25 mouse cellular contexts compared by ENCODE assay signal in genomic region chr1:33640089-33640488, GRCm38 (mm10).
"Had no signal": no experiment of that assay in that cellular context is flagged by ENCODE, and none has a peak within 500 bp of the region (broad histone marks: within the 10 kb centered on the region; RNA-seq: fewer than 3 reads in every experiment).

No protein-coding gene starts in this region.

- H3K4me3 ChIP-seq: gastrocnemius, adult 2 months; heart, adult 2 months; heart, embryonic 13.5 days; heart, embryonic 15.5 days; hindbrain, embryonic 10.5 days; hindbrain, embryonic 12.5 days; intestine, embryonic 15.5 days; layer of hippocampus, adult 2 months; left cerebral cortex, adult 2 months; limb, embryonic 10.5 days; limb, embryonic 12.5 days had no signal

- H3K27ac ChIP-seq: gastrocnemius, adult 2 months; heart, adult 2 months; heart, embryonic 13.5 days; heart, embryonic 15.5 days; hindbrain, embryonic 10.5 days; hindbrain, embryonic 12.5 days; hindbrain, embryonic 14.5 days; intestine, embryonic 15.5 days; layer of hippocampus, adult 2 months; left cerebral cortex, adult 2 months; limb, embryonic 10.5 days; limb, embryonic 12.5 days had no signal

- H3K27me3 ChIP-seq: heart, embryonic 13.5 days; heart, embryonic 15.5 days; hindbrain, embryonic 12.5 days; intestine, embryonic 15.5 days; limb, embryonic 12.5 days had no signal

- DNase-seq: gastrocnemius, adult 2 months; gastrocnemius, postnatal 10 days; gastrocnemius, postnatal 25 days; heart, adult 2 months; heart, postnatal 14 days; heart, postnatal 4 days; kidney, adult 18-20 months; kidney, adult 8-10 months; kidney, postnatal 10 days; kidney, postnatal 25 days; kidney, postnatal 4 days had no signal

- H3K4me2 ChIP-seq: heart, embryonic 11.5 days; heart, embryonic 13.5 days; heart, embryonic 15.5 days; hindbrain, embryonic 12.5 days; hindbrain, embryonic 14.5 days; intestine, embryonic 15.5 days; limb, embryonic 12.5 days had no signal

- H3K9ac ChIP-seq: heart, embryonic 13.5 days; heart, embryonic 15.5 days; hindbrain, embryonic 12.5 days; hindbrain, embryonic 14.5 days; intestine, embryonic 15.5 days; limb, embryonic 12.5 days had no signal

- ATAC-seq: hindbrain, embryonic 16.5 days; inflammation-experienced regulatory T-cells, adult 6 months; intestine, embryonic 15.5 days; intestine, postnatal 0 days had no signal

- H3K4me1 ChIP-seq: heart, embryonic 15.5 days; hindbrain, embryonic 10.5 days; hindbrain, embryonic 12.5 days; intestine, embryonic 15.5 days; limb, embryonic 10.5 days; limb, embryonic 12.5 days had no signal

- H3K9me3 ChIP-seq: heart, embryonic 13.5 days; heart, embryonic 15.5 days; intestine, embryonic 15.5 days; limb, embryonic 10.5 days had no signal
